Mouse (Mus musculus): ENCODE measurements around the gene Arf1.

DNA sequence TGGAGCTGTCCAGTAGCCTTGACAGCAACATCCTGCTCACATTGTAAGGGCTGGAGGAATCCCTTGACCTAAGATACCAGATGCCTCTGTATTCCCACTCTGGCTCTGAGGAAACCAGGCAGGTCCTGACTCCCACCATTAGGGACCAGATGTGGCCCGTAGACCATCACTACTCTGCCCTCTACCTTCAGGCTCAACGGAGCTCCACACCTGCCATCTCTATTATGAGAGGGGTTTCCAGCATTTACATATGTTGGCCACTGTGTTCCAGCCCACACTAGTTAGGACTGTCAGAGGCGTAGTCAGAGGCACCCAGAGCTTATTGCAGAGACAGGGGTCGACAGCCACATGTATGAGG lies 11.3 kb upstream of the Arf1 start:
- TF ChIP-seq POLR2A (IDR thresholded peaks at IDR 0.05; ENCODE audit: borderline replicate concordance, extremely low read depth, low read depth, low read length) (no peak), CTCF (IDR thresholded peaks at IDR 0.05; ENCODE audit: insufficient read depth, low read length) (no peak)

Data from lung, adult 2 months (tissue).